Mouse (Mus musculus) kidney, adult 11 months (tissue): ENCODE measurements around the gene Igflr1.

Experiments used
- DNase-seq: peaks from one replicate; pipeline ENCODE4 v3.0.0; 2022

Igflr1 gene

DNA sequence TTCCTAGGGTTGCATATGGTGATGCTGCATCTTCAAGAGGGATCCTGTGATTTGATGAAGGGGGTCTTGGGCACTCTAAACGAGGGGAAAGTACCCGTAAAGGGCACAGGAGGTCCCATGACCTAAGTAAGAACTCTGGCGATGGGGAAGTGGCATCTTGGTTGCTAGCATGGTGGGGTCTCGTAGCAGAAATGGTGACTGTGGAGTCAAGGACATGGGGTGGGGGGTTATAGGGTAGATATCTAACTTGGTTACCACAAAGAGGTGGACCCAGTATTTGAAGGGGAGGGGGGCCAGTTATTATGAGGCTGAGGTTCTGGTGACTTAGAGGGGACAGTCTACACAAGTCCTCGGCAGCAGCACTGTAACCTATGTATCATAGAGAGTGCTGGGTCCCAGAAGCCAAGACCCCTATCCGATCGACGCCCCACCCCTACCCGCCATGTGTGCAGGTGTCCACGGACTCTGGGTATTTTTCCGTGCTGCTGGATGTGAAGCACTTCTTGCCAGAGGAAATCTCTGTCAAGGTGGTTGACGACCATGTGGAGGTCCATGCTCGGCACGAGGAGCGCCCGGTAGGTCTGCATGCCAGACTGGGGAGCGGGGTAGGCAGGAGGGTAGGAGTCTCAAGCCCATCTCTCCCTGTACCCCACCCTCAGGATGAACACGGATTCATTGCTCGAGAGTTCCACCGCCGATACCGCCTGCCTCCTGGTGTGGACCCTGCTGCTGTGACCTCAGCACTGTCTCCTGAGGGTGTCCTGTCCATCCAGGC is 11.2 kb upstream of the Igflr1 start:
- no peak for DNase-seq

- DNase-seq = no peak
Measured at GRCm38 (mm10) chr7:30556894-30557536, 8.2 kb upstream of the Igflr1 start.

- DNase-seq = no peak
Measured at GRCm38 (mm10) chr7:30557901-30558514, 7.2 kb upstream of the Igflr1 start.

GRCm38 (mm10) chr7:30558656-30559442 is 6.4 kb upstream of the Igflr1 start:
- DNase-seq = no peak

- DNase-seq = peak; percentile 100
Measured at GRCm38 (mm10) chr7:30559443-30559954, 5.7 kb upstream of the Igflr1 start, which contains the start of gene Lin37. Gene Lin37 (minus strand): TSS chr7:30559838.

DNA sequence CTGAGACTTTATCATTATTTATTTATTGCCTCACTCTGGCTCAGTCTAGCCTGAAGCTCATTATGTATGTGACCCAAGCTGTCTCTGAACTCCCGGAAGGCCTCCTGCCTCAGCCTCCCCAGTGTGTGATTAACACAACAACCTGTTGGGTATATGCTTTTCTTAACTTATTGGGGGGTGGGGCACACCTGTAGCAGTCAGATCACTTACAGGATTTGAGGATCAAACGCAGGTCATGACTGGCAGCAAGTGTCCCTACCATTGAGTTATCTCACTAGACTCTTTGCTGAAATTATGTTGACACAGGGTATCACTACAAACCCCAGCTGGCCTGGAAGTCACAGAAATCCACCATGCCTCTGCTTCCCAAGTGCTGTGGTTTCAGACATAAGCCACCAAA is 4.9 kb upstream of the Igflr1 start:
- DNase-seq = no peak

DNA sequence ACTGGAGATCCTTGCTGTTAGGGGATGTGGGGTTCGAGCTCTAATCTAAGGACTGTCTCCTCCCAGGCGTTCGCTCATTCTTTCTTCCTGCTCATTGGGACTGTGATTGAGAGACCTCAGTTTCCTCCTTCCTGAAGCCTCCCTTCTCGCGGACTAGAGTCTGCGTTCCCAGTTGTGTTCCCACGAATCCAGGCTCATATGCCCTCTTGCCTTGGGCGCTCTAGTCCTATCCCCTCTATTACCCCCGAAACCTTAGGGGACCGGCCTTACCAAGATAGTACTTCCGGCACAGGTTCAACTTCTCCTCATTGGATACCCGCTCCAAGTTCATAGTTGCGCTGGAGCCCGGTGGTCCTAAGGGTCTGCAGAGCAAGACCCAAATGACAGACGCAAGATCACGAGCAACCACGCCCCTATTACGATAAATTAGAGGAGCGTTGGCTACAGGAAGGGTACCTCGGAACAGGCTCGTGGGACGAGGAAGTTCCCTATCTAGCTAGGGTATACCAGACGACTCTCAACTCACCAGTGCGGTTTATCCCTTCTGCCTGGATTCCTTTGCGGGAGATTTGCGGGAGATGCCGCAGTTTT is 2.6 kb upstream of the Igflr1 start:
- no peak for DNase-seq

- DNase-seq = peak; percentile 97
Measured at GRCm38 (mm10) chr7:30563117-30563905, 1.9 kb upstream of the Igflr1 start, which contains the start of the genes U2af1l4, Gm49396 and Psenen. Gene U2af1l4 (plus strand): TSS chr7:30563301. Gene Gm49396 (plus strand): TSS chr7:30563344. Gene Psenen (minus strand): TSS chr7:30563627.

DNA sequence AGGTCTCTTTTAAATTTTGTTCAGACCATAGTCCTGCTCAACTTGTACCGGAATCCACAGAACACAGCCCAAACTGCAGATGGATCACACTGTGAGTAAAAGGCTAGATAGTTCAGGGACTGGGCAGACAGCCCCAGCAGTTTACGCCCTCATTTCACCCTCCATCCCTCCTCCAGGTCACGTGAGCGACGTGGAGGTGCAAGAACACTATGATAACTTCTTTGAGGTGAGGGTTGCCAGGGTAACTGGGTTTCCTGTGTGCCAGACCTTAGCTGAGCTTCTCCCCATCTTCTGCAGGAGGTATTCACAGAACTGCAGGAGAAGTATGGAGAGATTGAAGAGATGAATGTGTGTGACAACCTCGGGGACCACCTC is 1.3 kb upstream of the Igflr1 start:
- no peak for DNase-seq

GRCm38 (mm10) chr7:30566033-30566432 is 806 bp downstream of the Igflr1 start:
- DNase-seq = no peak

DNA sequence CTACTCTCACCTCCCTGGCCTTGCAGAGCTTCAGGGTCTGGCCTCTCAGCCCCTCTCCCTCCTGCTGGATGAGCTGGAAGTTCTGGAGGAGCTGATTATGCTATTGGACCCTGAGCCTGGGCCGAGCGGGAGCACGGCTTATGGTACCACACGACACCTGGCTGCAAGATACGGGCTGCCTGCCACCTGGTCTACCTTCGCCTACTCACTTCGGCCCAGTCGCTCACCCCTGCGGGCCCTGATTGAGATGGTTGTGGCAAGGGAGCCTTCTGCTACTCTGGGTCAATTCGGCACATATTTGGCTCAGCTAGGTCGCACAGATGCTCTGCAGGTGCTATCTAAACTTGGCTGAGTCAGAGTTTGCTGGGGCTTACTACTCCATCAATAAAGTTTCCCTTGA is 2.3 kb downstream of the Igflr1 start:
- DNase-seq = no peak

DNA sequence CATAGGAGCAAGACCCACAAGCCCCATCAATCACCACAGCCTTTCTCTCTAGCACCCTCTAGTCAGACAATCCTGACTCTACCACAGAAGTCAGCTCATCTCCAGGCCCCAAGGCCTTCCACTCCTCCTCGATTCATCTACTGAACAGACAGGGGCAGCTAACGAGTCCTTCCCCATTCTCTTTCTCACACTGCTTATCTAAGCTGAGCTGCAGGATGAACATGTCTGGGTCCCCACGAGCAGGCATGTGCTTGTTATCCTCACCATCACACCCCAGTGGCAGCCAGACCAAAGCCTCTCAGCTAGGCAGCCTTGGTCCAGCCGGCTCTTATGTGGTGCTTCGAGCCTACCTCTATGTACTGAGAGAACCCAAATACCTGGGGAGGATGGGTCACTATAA is 7.2 kb downstream of the Igflr1 start:
- no peak for DNase-seq

DNA sequence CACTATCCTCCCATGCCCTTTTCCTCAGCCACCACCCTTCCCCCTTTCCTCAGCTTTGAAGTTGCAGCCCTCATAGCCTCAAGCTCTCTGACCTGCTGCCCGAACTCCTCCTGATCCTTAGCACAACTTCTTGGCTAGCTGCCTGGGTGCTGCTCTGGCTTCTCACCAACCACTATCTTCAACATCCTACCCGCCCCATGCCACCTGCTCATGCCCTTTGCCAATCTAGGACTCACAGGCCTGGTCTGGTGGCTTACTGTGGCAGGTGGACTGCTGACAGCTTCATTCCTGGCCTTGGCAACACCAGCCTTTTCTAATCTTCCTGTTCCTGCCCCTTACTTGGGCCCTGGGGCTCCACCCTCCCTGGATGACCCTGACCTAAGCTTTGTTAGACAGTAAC is 7.7 kb downstream of the Igflr1 start:
- peak; percentile 85 for DNase-seq

- no peak for DNase-seq
Measured at GRCm38 (mm10) chr7:30579950-30580349, 14.7 kb downstream of the Igflr1 start.

DNA sequence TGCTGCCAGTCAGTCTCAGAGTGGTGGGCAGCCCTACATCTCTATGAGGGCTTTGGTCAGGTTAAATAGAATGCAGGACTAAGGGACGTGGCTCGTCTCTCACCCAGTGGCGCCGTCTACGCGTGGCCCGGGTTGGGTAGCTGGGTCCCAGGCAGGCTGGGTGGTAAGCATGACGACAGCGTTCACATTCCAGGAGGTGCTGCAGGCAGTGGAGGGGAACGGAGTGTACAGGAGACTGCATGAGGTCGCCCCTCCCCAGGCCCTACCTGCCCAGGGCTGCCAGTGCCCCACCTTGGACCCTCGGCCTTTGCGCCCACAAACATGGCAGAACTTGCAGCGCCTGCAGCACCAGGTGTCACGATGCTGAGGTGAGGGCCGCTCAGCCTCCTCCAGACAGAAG is 16.3 kb downstream of the Igflr1 start:
- DNase-seq = peak; percentile 45

GRCm38 (mm10) chr7:30584339-30584738 is 19.1 kb downstream of the Igflr1 start:
- DNase-seq = no peak

DNA sequence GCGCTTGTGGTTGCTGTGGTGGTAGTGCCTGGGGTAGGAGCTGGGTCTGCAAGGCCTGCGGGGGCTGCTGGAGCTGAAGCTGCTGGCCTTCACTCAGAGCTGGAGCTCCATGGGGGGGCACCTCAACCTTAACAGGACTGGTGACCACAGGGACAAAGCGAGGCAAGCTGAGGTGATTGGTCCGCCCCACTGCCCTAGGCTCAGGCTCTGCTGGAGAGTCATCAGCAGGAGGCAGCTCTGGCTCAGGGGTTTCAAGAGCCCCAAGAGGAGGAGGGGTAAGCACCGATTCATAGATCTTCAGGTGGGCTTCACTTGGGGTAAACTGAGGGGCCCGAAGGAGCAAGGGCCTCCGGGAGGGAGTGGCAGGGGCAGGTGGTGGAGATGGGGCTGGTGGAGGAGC is 19.9 kb downstream of the Igflr1 start:
- DNase-seq = no peak

DNA sequence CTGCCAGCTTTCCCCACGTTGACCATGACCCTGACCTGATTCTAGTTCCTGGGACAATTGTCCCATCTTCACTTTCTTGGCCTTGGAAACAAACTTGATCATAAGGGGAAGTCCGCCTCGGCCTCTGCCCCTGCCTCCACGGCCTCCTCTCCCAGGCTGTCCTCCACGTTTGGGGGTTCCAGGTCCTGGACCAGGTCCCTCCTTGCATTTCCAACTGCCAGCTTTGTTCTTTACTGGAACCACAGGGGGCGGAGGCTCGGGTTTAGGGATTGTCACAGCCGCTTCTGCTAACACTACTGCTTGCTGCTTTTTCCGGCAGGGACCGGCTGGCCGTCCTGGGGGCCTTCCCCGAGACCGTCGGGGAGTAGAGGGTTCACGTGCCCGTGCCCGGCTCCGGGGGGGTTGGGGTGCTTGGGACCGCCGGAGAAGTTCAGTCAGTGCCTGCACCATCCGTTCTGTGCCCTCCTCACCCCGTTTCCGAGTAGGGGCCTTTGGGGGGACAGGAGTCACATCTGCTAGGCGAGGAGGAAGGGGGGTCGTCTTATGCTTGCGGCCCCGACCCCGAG is 21.3 kb downstream of the Igflr1 start:
- DNase-seq = no peak

DNA sequence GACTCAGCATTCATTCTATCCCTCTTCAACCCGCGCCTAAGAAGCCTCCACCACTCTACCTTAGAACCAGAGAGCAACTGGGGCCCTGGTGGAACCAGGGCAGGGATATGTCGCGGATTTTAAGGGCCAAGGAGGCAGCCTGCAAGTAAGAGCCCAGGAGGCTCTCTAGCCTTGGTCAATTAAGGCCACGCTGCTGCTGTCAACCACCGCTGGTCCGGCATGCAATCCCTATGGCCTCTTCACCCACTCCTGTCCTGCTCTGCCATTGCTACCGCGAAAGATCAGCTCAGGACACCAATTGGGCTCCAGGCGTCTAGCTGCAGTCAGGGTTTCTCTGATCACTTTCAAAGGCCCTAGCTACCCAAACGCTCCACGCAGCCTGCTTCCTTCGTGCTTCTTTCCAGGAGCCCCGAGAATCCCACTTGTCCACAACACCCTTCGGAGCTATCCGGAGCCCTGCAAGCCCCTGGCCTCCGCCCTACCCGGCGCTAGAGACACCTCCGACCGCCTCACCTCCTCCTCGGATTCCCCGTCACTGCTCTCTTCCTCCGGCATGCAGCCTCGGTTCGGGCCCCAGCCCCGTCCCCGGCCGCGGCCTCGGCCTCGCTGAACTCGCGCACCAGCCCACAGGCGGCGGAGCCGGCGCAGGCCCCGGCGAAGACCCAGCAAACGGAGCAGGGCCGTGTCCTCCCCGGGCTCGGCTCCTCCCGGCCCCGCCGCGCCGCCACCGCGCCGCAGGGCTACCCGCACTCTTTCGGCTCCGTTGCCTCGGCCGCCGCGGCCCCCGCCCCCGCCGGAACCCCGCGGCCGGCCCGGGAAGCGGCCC is 22.8 kb downstream of the Igflr1 start:
- peak; percentile 51 for DNase-seq
